Mouse (Mus musculus): Measurements from ENCODE around the gene Bpifa2. TPM values are rescaled to one million over a fixed set of nuclear protein-coding genes. Genes with fewer than 3 reads are reported as not detected.
"Not testable (repeated sequence)": the region's sequence is repeated elsewhere in the genome, so short reads cannot be mapped to it uniquely, and the experiment has no call there.

Bpifa2 gene
- polyA plus RNA-seq, 1 experiment from 2014 or later = not detected

DNA sequence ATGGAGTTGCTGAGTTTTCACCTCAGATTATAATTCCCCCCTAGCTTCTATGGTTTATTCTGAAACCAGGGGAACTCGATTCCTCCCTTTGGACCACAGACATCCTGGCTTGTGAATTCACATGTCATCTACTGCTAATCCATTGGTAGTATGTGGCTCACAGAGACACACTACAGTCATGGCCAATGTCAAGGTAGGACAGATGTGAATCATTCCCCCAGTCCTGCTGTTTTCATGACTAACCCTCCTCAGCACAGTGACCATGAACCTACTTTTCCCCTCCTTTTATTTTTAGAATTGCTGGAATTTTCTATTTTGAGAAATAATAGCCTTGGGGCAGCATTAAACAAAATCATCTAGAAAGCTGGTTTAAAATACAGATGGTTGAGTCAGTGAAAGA is 684 bp upstream of the Bpifa2 start:
- POLR2A ChIA-PET = no interaction called here
- in situ Hi-C loops (cut with MboI; ENCODE audit: low pct_unique_long_range_greater_than_20kb) = no loop called here

DNA sequence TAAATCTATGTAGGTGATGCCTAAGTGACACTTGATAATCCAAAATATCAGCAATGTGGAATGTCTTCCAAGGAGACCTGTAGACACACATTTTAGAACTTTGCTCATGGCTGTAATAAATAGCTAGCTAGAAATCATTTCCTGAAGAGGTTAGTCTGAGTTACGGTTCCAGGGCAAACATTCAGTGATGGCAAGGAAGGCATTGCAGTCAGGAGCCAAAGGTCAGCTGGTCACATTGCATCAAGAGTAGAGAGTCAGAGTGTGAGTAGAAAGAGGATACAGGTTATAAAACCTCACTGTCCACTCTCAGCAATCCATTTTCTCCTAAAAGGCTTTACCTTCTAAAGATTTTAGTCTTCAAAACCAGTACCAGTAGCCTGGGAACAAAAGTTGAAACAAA is 9.9 kb downstream of the Bpifa2 start:
- H3K27me3 ChIP-seq = peaks cover 26% of the 10 kb centered on the region
- DNase-seq (ENCODE audit: low read depth, low spot score) (no peak), ATAC-seq (no peak)
- ChIA-PET CTCF (no interaction called here), POLR2A (no interaction called here)
- in situ Hi-C loops (cut with MboI; ENCODE audit: low pct_unique_long_range_greater_than_20kb) = no loop called here
- no peak for TF ChIP-seq CTCF (IDR thresholded peaks at IDR 0.05)

More for the DNA sequence above, 684 bp upstream of the Bpifa2 start:
- DNase-seq (ENCODE audit: low read depth, low spot score) (no peak), ATAC-seq (peak; percentile 8)
- peaks cover 2% of the 10 kb centered on the region for H3K27me3 ChIP-seq
- TF ChIP-seq CTCF (IDR thresholded peaks at IDR 0.05) = no peak
- CTCF ChIA-PET = interaction anchor here (0.7 to 1.3 kb wide), 2 partner anchors 10 to 13 kb away, joined by 3 to 4 read pairs; no protein-coding TSS in a partner anchor

DNA sequence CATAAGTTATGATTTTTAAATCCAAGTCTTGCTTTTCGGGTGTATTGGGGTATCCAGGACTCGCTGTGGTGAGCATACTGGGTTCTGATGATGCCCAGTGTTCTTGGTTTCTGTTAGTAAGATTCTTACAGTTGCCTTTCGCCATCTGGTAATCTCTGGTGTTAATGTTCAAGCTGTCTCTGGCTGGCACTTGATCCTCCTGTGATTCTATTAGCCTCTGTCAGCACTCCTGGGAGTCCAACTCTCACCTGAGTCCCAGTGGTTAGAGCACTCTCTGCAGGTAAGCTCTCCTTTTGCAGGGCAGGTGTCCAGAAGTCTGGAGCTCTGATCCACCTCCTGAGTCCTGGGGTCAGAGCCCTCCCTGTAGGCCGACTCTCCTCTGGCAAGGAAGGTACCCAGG is 16.6 kb downstream of the Bpifa2 start:
- CTCF ChIA-PET; H3K27me3 ChIP-seq; ATAC-seq; in situ Hi-C loops (cut with MboI; ENCODE audit: low pct_unique_long_range_greater_than_20kb); POLR2A ChIA-PET; DNase-seq (ENCODE audit: low read depth, low spot score): not testable (repeated sequence)

DNA sequence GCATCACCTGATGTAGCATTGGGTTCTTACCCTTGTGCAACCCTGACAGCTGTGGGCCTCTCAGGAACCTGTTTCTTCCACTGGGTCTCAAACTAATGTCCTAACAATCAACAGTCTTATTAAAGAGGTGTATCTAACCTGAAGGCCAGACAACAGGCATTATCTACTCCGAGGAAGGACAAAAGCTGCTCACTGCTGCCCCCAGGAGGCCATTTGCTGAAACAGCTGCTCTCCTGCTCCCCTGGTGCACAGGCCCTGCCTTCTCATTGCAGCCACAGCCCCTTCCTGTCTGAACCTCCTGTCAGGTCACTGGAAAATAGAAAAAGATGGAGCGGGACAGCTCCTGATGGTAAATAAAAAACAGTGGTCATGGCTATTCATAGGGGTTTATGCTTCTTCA is 30.9 kb downstream of the Bpifa2 start:
- in situ Hi-C loops (cut with MboI; ENCODE audit: low pct_unique_long_range_greater_than_20kb) = no loop called here
- POLR2A ChIA-PET = no interaction called here
- peak; percentile 64 for TF ChIP-seq CTCF (IDR thresholded peaks at IDR 0.05)
- CTCF ChIA-PET = interaction anchor here (1.0 kb wide), 1 partner anchor 21 kb away, joined by 3 read pairs; no protein-coding TSS in a partner anchor
- ATAC-seq (no peak), DNase-seq (ENCODE audit: low read depth, low spot score) (no peak)
- H3K27me3 ChIP-seq = peaks cover 8% of the 10 kb centered on the region

DNA sequence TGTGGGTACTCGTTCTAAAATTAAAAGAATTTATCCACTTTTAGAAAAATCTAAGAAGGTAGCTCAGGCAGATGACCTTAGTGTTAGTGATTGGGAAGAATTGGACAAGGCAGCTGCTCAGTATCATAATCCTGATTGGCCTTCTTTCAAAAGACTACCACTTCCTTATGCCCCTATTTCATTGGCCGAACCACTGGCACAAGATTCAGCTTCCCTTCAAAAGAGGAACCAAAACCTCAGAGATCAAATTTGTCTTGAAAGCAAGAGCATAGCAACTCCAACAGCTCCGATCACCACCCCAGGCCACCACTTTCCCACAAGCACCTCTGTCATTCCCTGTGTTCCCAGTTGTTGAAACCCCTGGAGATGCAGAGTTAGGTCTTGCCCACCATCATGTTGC is 36.7 kb downstream of the Bpifa2 start:
- CTCF ChIA-PET = no interaction called here
- peaks cover 19% of the 10 kb centered on the region for H3K27me3 ChIP-seq
- POLR2A ChIA-PET = no interaction called here
- ATAC-seq = no peak
- DNase-seq (ENCODE audit: low read depth, low spot score) = no peak
- in situ Hi-C loops (cut with MboI; ENCODE audit: low pct_unique_long_range_greater_than_20kb) = no loop called here
- no peak for TF ChIP-seq CTCF (IDR thresholded peaks at IDR 0.05)

DNA sequence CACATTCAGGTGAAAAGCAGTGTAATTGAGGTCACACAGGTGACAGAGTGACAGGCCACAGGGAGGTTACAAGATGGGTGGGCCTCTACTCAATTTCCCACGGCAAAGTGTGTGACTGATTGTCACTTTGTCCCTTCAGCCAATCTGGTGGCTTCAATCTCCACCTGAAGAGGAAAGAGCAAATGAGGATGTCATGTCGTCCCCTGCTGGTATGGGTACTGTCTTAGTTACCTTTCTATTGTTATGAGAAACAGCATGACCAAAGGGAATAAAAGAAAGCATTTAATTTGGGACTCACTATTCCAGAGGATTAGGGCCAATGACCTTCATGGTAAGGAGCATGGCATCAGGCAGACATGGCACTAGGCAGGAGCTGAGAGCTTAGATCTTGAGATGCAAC is 50.6 kb downstream of the Bpifa2 start:
- in situ Hi-C loops (cut with MboI; ENCODE audit: low pct_unique_long_range_greater_than_20kb) = no loop called here
- ATAC-seq = no peak
- CTCF ChIA-PET = no interaction called here

More for the DNA sequence above, 50.6 kb downstream of the Bpifa2 start:
- TF ChIP-seq CTCF (IDR thresholded peaks at IDR 0.05) = no peak
- DNase-seq (ENCODE audit: low read depth, low spot score) = no peak
- H3K27me3 ChIP-seq = peaks cover 9% of the 10 kb centered on the region
- POLR2A ChIA-PET = no interaction called here

Other genes starting within 250 kb of the Bpifa2 start
- gene Efcab8, start 228.3 kb upstream of the Bpifa2 start, polyA plus RNA-seq (2021) = 0.83 TPM
- not detected for gene Sun5, start 137.2 kb upstream of the Bpifa2 start, polyA plus RNA-seq (2021)
- gene Bpifb2, start 133.2 kb upstream of the Bpifa2 start, polyA plus RNA-seq (2021) = not detected
- not detected for gene Bpifb6, start 107.9 kb upstream of the Bpifa2 start, polyA plus RNA-seq (2021)
- not detected for gene Bpifb3, start 90.0 kb upstream of the Bpifa2 start, polyA plus RNA-seq (2021)
- gene Bpifb4, start 70.1 kb upstream of the Bpifa2 start, polyA plus RNA-seq (2021) = not detected
- not detected for gene Bpifa6, start 33.3 kb upstream of the Bpifa2 start, polyA plus RNA-seq (2021)
- gene Bpifa3, start 122.1 kb downstream of the Bpifa2 start, polyA plus RNA-seq (2021) = not detected
- gene Bpifa1, start 134.6 kb downstream of the Bpifa2 start, polyA plus RNA-seq (2021) = not detected
- gene Bpifa5, start 154.3 kb downstream of the Bpifa2 start, polyA plus RNA-seq (2021) = not detected
- gene Bpifb1, start 182.6 kb downstream of the Bpifa2 start, polyA plus RNA-seq (2021) = 0.04 TPM
- 0.19 TPM for gene Bpifb5, start 215.5 kb downstream of the Bpifa2 start, polyA plus RNA-seq (2021)
- not detected for gene Bpifb9a, start 249.6 kb downstream of the Bpifa2 start, polyA plus RNA-seq (2021)

All from Patski (cell line).